Mouse (Mus musculus): ENCODE measurements around the gene Kcna10. TPM values are rescaled to one million over a fixed set of nuclear protein-coding genes. Genes with fewer than 3 reads are reported as not detected.

The Kcna10 gene
- polyA plus RNA-seq, 1 experiment from 2014 or later: not detected

DNA sequence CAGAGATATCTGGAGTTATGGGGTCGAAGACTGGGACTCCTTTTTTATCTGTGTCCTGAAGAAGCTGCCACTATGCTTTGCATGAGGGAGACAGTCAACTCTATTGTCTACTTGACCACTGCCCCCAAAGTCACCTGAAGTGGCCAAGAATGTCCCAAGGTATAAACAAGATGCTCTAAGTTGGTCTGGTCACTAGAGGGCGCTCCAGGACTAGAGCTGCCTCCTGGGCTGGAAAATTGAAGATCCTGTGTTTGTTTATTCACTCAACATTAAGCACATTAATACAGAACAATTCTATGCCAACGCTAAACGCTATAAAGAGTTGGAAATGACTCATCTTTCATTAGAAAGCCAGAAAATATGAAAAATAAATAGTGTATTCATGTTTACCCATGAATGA lies 23.1 kb downstream of the Kcna10 start:
- ATAC-seq (ENCODE audit: low FRiP score, low read depth): no peak
- 11% methylated on average over 4 of the region's 4 CpGs for WGBS
- Histone ChIP-seq H3K4me1 (peaks cover 25% of the 10 kb centered on the region; the same call in 1 of the 2 replicates), H3K9ac (replicated peaks) (no peak overlapping the region), H3K4me3 (no peak overlapping the region), H3K9me3 (no peaks in the 10 kb centered on the region), H3K36me3 (no peaks in the 10 kb centered on the region), H3K4me2 (replicated peaks) (no peak overlapping the region), H3K27ac (replicated peaks) (no peak overlapping the region), H3K27me3 (no peaks in the 10 kb centered on the region; the same call in 1 of the 2 replicates)

- ATAC-seq (ENCODE audit: low FRiP score, low read depth): peak; percentile 20; the same call in 1 of the 2 replicates
- H3K9ac ChIP-seq (replicated peaks): no peak overlapping the region
- no peak overlapping the region for H3K4me3 ChIP-seq
- H3K4me1 ChIP-seq: peaks cover 19% of the 10 kb centered on the region; the same call in 1 of the 2 replicates
- H3K27me3 ChIP-seq: no peaks in the 10 kb centered on the region; the same call in 1 of the 2 replicates
- H3K9me3 ChIP-seq: no peaks in the 10 kb centered on the region
- 51% methylated on average over 4 of the region's 4 CpGs for WGBS
- no peak overlapping the region for H3K4me2 ChIP-seq (replicated peaks)
- H3K36me3 ChIP-seq: no peaks in the 10 kb centered on the region
- H3K27ac ChIP-seq (replicated peaks): no peak overlapping the region
Observed at GRCm38 (mm10) chr3:107206490-107207150, 23.8 kb downstream of the Kcna10 start.

DNA sequence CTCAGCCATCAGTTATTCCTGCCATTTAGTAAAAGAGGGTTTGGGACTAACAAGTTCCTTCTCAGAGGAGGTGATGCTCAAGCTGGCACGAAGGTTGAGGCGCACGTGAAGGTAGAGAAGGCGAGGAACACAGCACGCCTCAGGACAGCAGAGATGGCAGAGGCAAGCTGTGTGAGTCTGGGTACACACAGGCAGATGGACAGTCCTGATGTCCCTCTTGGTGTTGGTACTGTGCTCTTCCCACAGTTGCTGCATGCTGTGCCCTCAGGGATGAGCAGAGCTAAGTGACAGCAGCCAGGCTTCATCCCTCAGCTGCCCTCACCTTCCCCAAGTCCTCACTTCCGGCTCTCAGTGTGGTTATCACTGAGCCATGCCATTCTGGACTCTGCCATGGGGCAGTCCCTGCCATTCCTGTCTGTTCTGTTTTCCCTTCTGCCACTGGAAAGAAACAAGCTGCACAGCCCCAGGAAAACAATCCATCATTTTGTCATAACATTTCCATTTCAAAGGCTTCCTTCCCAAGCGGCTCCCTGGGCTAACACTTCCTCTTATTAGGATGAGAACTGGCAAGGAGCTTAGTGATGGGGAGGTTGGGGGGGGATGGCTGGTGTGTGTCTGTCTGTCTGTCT lies 24.9 kb downstream of the Kcna10 start:
- no peak overlapping the region for H3K4me3 ChIP-seq
- no peak overlapping the region for H3K9ac ChIP-seq (replicated peaks)
- H3K4me1 ChIP-seq: peaks cover 15% of the 10 kb centered on the region; the same call in 1 of the 2 replicates

GRCm38 (mm10) chr3:107214606-107215005 lies 31.8 kb downstream of the Kcna10 start:
- no peak overlapping the region for H3K4me2 ChIP-seq (replicated peaks)
- no peak overlapping the region for H3K27ac ChIP-seq (replicated peaks)
- no peak overlapping the region for H3K9ac ChIP-seq (replicated peaks)
- H3K4me3 ChIP-seq: no peak overlapping the region
- H3K9me3 ChIP-seq: no peaks in the 10 kb centered on the region
- no peaks in the 10 kb centered on the region for H3K4me1 ChIP-seq
- no peak for ATAC-seq (ENCODE audit: low FRiP score, low read depth)
- 90% methylated on average over 5 of the region's 5 CpGs for WGBS
- H3K36me3 ChIP-seq: no peaks in the 10 kb centered on the region
- H3K27me3 ChIP-seq: no peaks in the 10 kb centered on the region

More for the DNA sequence above, 24.9 kb downstream of the Kcna10 start:
- Histone ChIP-seq H3K9me3 (no peaks in the 10 kb centered on the region), H3K27me3 (no peaks in the 10 kb centered on the region; the same call in 1 of the 2 replicates), H3K27ac (replicated peaks) (no peak overlapping the region), H3K4me2 (replicated peaks) (no peak overlapping the region), H3K36me3 (no peaks in the 10 kb centered on the region)
- ATAC-seq (ENCODE audit: low FRiP score, low read depth): peak; percentile 10; the same call in 1 of the 2 replicates
- 68% methylated on average over 7 of the region's 7 CpGs for WGBS

- Histone ChIP-seq H3K4me2 (replicated peaks) (no peak overlapping the region), H3K4me3 (no peak overlapping the region), H3K9ac (replicated peaks) (no peak overlapping the region), H3K4me1 (peaks cover 4% of the 10 kb centered on the region; the same call in 1 of the 2 replicates), H3K27ac (replicated peaks) (no peak overlapping the region), H3K36me3 (no peaks in the 10 kb centered on the region), H3K27me3 (no peaks in the 10 kb centered on the region), H3K9me3 (no peaks in the 10 kb centered on the region)
- no peak for ATAC-seq (ENCODE audit: low FRiP score, low read depth)
- WGBS: 74% methylated on average over 8 of the region's 8 CpGs
Observed at GRCm38 (mm10) chr3:107216400-107217100, 33.7 kb downstream of the Kcna10 start.

- ATAC-seq (ENCODE audit: low FRiP score, low read depth): no peak
- WGBS: 89% methylated on average over 3 of the region's 3 CpGs
- H3K9me3 ChIP-seq: no peaks in the 10 kb centered on the region
Observed at GRCm38 (mm10) chr3:107217101-107217480, 34.2 kb downstream of the Kcna10 start.

GRCm38 (mm10) chr3:107218572-107218971 lies 35.7 kb downstream of the Kcna10 start:
- peaks cover 4% of the 10 kb centered on the region; the same call in 1 of the 2 replicates for H3K4me1 ChIP-seq
- no peak overlapping the region for H3K9ac ChIP-seq (replicated peaks)
- H3K36me3 ChIP-seq: no peaks in the 10 kb centered on the region
- WGBS: 94% methylated on average over 7 of the region's 7 CpGs
- no peak for ATAC-seq (ENCODE audit: low FRiP score, low read depth)
- H3K27ac ChIP-seq (replicated peaks): no peak overlapping the region
- no peak overlapping the region for H3K4me2 ChIP-seq (replicated peaks)
- no peak overlapping the region for H3K4me3 ChIP-seq
- H3K9me3 ChIP-seq: no peaks in the 10 kb centered on the region
- no peaks in the 10 kb centered on the region for H3K27me3 ChIP-seq

More at GRCm38 (mm10) chr3:107217101-107217480, 34.2 kb downstream of the Kcna10 start:
- no peak overlapping the region for H3K9ac ChIP-seq (replicated peaks)
- H3K4me1 ChIP-seq: peaks cover 4% of the 10 kb centered on the region; the same call in 1 of the 2 replicates
- no peaks in the 10 kb centered on the region for H3K27me3 ChIP-seq
- H3K27ac ChIP-seq (replicated peaks): no peak overlapping the region
- no peak overlapping the region for H3K4me3 ChIP-seq
- no peak overlapping the region for H3K4me2 ChIP-seq (replicated peaks)
- H3K36me3 ChIP-seq: no peaks in the 10 kb centered on the region

DNA sequence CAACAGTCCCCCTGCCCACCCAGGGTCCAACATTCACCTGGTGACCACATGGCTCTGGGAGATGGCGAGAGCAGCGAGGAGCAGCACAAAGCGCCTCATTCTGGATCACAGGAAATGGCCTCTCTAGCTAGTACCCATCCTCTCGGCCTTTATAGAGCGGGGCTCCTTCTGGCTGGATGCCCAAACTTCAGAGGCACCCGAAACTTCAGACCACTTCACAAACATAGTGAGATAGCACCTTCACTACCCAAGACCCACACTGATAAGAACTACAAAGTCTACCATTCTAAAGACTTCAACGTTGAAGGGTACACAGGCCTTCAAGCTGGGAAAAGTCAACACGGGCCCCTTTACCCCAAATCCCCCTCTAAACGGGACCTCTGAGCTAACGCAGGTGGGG lies 38.8 kb downstream of the Kcna10 start, which contains the start of gene Cym:
TSS of gene Cym (minus strand) at position 125 of the 400 bp plus-strand sequence.
- H3K27ac ChIP-seq (replicated peaks): no peak within 1 kb of the TSS
- no peak for ATAC-seq (ENCODE audit: low FRiP score, low read depth)
- no peak within 1 kb of the TSS for H3K4me3 ChIP-seq
- H3K4me2 ChIP-seq (replicated peaks): no peak within 1 kb of the TSS
- H3K27me3 ChIP-seq: no peaks in the 10 kb centered on the region
- no peaks in the 10 kb centered on the region for H3K36me3 ChIP-seq
- H3K4me1 ChIP-seq: peaks cover 4% of the 10 kb centered on the region; the same call in 1 of the 2 replicates
- 0 out of 2 replicates have a peak, but pooled peaks cover 3% of the 10 kb centered on the region for H3K9me3 ChIP-seq
- H3K9ac ChIP-seq (replicated peaks): no peak within 1 kb of the TSS
- WGBS: 90% methylated on average over 10 of the region's 10 CpGs

DNA sequence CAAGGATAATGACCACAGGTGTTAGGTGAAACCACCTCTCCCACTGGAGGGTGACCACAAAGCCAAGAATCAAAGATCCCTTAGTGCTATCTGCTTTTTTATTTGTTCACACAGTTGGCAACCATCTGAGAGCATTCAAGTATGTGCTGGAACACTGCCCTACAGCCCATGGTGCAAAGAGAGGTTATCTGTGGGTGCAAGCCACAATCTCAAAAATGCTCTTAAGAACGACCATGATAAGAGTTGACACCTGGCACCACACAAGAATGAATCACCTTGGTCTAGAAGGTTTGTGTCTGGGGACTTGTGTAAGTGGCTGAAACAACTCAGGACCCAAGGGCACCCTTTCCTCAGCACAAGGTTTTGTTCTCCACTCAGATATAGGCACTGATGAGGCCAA lies 40.4 kb downstream of the Kcna10 start:
- Histone ChIP-seq H3K9ac (replicated peaks) (no peak overlapping the region), H3K27ac (replicated peaks) (no peak overlapping the region), H3K4me2 (replicated peaks) (no peak overlapping the region), H3K27me3 (no peaks in the 10 kb centered on the region), H3K36me3 (no peaks in the 10 kb centered on the region), H3K4me3 (no peak overlapping the region), H3K9me3 (0 out of 2 replicates have a peak, but pooled peaks cover 3% of the 10 kb centered on the region), H3K4me1 (peaks cover 4% of the 10 kb centered on the region; the same call in 1 of the 2 replicates)
- 73% methylated on average over 1 of the region's 1 CpGs for WGBS
- no peak for ATAC-seq (ENCODE audit: low FRiP score, low read depth)

DNA sequence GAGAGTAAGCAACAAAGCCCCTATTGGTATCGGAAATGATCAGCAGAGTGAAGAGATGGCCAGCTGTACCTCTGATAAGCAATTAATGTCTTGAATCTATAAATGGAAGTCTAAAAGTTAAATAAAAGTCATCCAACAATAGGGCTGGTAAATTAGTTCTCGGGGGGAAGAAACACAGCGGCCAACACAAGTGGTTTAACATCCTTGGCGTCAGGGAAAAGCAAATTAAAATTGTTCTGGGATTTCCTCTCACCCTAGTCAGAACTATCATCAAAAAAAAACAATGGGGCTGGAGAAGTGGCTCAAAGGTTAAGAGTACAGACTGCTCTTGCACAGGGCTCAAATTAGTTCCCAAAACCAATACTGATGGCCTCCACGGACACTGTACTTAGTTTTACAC lies 43.0 kb downstream of the Kcna10 start:
- no peak overlapping the region for H3K4me3 ChIP-seq
- 0 out of 2 replicates have a peak, but pooled peaks cover 3% of the 10 kb centered on the region for H3K9me3 ChIP-seq
- ATAC-seq (ENCODE audit: low FRiP score, low read depth): no peak
- 87% methylated on average over 5 of the region's 5 CpGs for WGBS
- no peak overlapping the region for H3K9ac ChIP-seq (replicated peaks)
- no peak overlapping the region for H3K27ac ChIP-seq (replicated peaks)
- H3K36me3 ChIP-seq: no peaks in the 10 kb centered on the region
- H3K27me3 ChIP-seq: no peaks in the 10 kb centered on the region
- no peak overlapping the region for H3K4me2 ChIP-seq (replicated peaks)
- no peaks in the 10 kb centered on the region for H3K4me1 ChIP-seq

- no peak for ATAC-seq (ENCODE audit: low FRiP score, low read depth)
- no peak overlapping the region for H3K27ac ChIP-seq (replicated peaks)
- H3K9ac ChIP-seq (replicated peaks): no peak overlapping the region
- H3K36me3 ChIP-seq: no peaks in the 10 kb centered on the region
- peaks cover 5% of the 10 kb centered on the region; the same call in 1 of the 2 replicates for H3K27me3 ChIP-seq
- no peaks in the 10 kb centered on the region for H3K4me1 ChIP-seq
- 0 out of 2 replicates have a peak, but pooled peaks cover 2% of the 10 kb centered on the region for H3K9me3 ChIP-seq
- WGBS: 78% methylated on average over 5 of the region's 5 CpGs
- no peak overlapping the region for H3K4me3 ChIP-seq
- no peak overlapping the region for H3K4me2 ChIP-seq (replicated peaks)
Observed at GRCm38 (mm10) chr3:107229221-107229620, 46.4 kb downstream of the Kcna10 start.

GRCm38 (mm10) chr3:107229822-107230221 lies 47.0 kb downstream of the Kcna10 start:
- WGBS: 83% methylated on average over 5 of the region's 5 CpGs
- Histone ChIP-seq H3K4me1 (no peaks in the 10 kb centered on the region), H3K9me3 (no peaks in the 10 kb centered on the region), H3K27ac (replicated peaks) (no peak overlapping the region), H3K4me3 (no peak overlapping the region), H3K36me3 (no peaks in the 10 kb centered on the region), H3K4me2 (replicated peaks) (no peak overlapping the region), H3K9ac (replicated peaks) (no peak overlapping the region), H3K27me3 (peaks cover 5% of the 10 kb centered on the region; the same call in 1 of the 2 replicates)
- ATAC-seq (ENCODE audit: low FRiP score, low read depth): no peak
